Mouse (Mus musculus) midbrain, embryonic 15.5 days (tissue): Measurements from ENCODE around the gene Cdk4. TPM values are rescaled to one million over a fixed set of nuclear protein-coding genes. Genes with fewer than 3 reads are reported as not detected.
"Not testable (repeated sequence)": the region's sequence is repeated elsewhere in the genome, so short reads cannot be mapped to it uniquely, and the experiment has no call there.

Source experiments
- ATAC-seq: fragments of 200-750 bp; cut with Nextera tagmentation; replicated peaks from 2 replicates; pipeline ENCODE4 v1.8.0; 2017; ENCODE audit warnings: moderate TSS enrichment
- H3K27ac ChIP-seq: fragments of 300-500 bp; sonication (generic); 2 replicates; pipeline ENCODE4 v1.5.1; 2015; ENCODE audit warnings: mild to moderate bottlenecking, inconsistent platforms
- H3K27me3 ChIP-seq: fragments of 300-500 bp; sonication (generic); replicated peaks from 2 replicates; pipeline ENCODE4 v1.6.1; 2015; ENCODE audit warnings: inconsistent platforms
- H3K36me3 ChIP-seq: fragments of 300-500 bp; sonication (generic); replicated peaks from 2 replicates; pipeline ENCODE4 v1.6.1; 2015; ENCODE audit warnings: inconsistent platforms
- H3K4me1 ChIP-seq: fragments of 300-500 bp; sonication (generic); 2 replicates; pipeline ENCODE4 v1.6.1; 2015; ENCODE audit warnings: inconsistent platforms
- H3K4me2 ChIP-seq: fragments of 300-500 bp; sonication (generic); 2 replicates; pipeline ENCODE4 v1.6.1; 2015; ENCODE audit warnings: inconsistent platforms, mild to moderate bottlenecking, moderate library complexity
- H3K4me3 ChIP-seq: fragments of 300-500 bp; sonication (generic); 2 replicates; pipeline ENCODE4 v1.5.1; 2015; ENCODE audit warnings: mild to moderate bottlenecking, inconsistent platforms
- H3K9ac ChIP-seq: fragments of 300-500 bp; sonication (generic); 2 replicates; pipeline ENCODE4 v1.6.1; 2015; ENCODE audit warnings: mild to moderate bottlenecking, inconsistent platforms
- H3K9me3 ChIP-seq: fragments of 300-500 bp; sonication (generic); 2 replicates; pipeline ENCODE4 v1.6.1; 2016; ENCODE audit warnings: inconsistent platforms
- WGBS: fragments of 180-500 bp; shearing (Covaris S2); methylation state at CpG from one replicate; pipeline ENCODE4 v1.1.7; 2015; ENCODE audit warnings: mixed read lengths; 5-methylcytosine and 5-hydroxymethylcytosine counted together
- polyA plus RNA-seq: library from polyadenylated mRNA; unstranded; fragments of >200 nt; fragmentation: Nextera tagmentation; extraction: Ambion mirVana; gene quantifications from 2 replicates; pipeline ENCODE4 v1.2.1, GENCODE M21; 2015

The Cdk4 gene
- polyA plus RNA-seq, 1 experiment from 2014 or later = 793 TPM

DNA sequence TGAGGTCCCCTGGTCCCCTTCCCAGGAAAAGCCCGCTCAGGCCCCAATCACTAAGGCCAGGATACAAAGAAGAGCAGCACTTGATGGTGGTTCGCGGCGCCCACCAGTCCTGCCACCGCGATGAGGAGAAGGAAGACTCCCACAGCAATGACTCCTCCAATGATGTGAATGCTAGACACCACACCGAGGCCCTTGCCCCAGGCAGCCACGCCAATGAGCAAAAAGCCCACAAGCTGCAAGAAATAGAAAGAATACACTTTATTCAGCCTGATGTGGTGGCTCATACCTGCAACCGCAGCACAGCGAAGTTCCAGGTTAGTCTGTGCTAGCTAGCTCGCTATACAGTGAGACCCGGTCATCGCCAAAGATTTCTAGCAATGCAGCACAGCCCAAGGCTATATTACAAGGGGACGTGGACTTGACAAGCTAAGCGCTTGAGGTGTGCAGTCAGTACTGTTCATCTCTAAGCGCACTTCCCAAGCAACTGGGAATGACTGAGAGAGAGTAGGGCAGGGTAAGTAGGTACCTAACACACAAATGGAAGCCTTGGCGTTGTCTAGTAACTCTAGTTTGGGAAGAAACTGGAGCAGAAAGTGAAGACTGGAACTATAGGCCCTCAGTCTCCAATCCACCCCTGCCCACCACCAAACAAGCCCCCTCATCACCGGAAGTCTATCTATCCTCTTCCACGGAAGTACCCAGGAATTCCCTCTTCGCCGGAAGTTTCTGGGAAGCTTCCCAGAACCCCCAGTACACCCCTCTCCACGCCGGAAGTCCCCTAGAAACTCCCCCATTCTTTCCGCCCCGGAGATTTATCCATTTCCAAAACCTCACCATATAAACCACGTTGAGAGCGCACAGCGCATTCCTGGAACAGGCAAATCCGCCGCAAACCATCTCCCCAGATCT, 6.2 kb downstream of the Cdk4 start:
- H3K36me3 ChIP-seq = peaks cover 36% of the 10 kb centered on the region
- H3K27me3 ChIP-seq = no peaks in the 10 kb centered on the region
- H3K4me3 ChIP-seq = peak overlapping the region; percentile 78
- ATAC-seq = peak; percentile 79
- H3K27ac ChIP-seq = peak overlapping the region; percentile 95
- H3K4me2 ChIP-seq = peak overlapping the region; percentile 77
- WGBS = 7% methylated on average over 30 of the region's 30 CpGs
- no peaks in the 10 kb centered on the region for H3K9me3 ChIP-seq
- H3K9ac ChIP-seq = peak overlapping the region; percentile 62
- peaks cover 42% of the 10 kb centered on the region for H3K4me1 ChIP-seq

DNA sequence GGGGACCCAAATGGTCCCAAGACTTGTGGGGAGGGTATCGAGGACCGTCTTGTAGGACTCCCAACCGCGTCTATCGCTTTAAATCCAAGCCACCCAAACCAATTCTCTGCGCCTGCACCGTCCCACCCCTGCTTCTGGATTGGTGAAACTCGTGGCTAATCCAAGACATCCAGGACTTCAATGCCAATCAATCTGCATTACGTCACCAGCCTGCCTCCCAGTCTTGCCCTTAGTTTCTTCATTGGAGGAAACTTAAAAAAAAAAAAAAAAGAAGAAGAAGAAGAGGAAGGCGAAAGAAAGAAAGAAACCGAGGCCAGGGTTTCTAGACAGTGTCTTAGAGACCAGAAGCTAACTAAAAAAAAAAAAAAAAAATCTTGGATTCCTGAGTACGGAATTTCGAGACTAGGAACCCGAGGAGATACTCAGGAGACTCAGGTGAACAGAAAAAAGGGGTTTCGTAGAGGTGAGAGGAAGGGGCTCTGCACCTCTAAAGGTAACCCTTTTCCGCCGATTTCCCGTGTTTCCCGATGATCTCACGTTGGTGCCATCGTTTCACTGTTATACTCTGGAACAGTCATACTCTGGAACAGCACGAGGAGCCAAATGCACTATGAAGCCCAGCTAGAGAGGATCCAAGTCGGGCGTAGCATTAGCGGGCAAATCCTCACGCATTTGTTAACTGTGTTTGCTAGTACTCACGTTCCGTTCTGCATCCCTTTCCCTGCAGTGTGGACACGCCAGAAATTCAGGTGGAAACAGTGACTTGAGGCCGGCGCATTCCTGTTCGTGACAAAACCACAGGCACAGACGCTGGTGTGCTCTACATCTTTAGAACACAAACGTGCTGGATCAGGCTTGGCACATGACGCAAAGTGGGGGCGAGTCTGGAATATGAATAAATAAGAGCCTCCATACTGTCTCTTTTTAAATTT, 7.1 kb downstream of the Cdk4 start, which contains the start of gene Tspan31:
Tspan31 (minus strand) TSS at position 75 of the 932 bp plus-strand sequence.
- H3K9me3 ChIP-seq = no peaks in the 10 kb centered on the region
- H3K27ac ChIP-seq = peak within 1 kb of the TSS; percentile 95
- no peaks in the 10 kb centered on the region for H3K27me3 ChIP-seq
- 1% methylated on average over 36 of the region's 36 CpGs for WGBS
- H3K4me1 ChIP-seq = peaks cover 33% of the 10 kb centered on the region
- H3K36me3 ChIP-seq = peaks cover 31% of the 10 kb centered on the region
- H3K4me2 ChIP-seq = peak within 1 kb of the TSS; percentile 77
- H3K4me3 ChIP-seq = peak within 1 kb of the TSS; percentile 78
- peak; percentile 95 for ATAC-seq
- peak within 1 kb of the TSS; percentile 62 for H3K9ac ChIP-seq

DNA sequence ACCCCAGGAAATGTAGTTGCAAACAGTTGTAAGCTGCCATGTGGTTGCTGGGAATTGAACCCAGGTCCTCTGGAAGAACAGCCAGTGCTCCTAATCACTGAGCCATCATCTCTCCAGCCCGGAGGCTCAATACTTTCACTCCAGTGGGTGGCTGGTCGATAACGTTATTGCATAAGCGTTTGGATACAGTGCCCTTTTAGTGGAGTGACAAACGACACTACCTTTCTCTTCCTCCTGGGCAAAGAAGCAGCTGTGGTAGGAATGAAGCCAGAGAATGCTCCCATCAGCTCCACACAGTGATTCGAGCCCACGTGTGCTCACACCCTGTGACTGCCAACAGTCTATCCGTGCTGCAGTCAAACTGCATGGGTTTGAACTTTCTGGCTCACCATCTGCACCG, 7.9 kb downstream of the Cdk4 start:
- H3K9me3 ChIP-seq = no peaks in the 10 kb centered on the region
- H3K9ac ChIP-seq = peak overlapping the region; percentile 57; the same call in 1 of the 2 replicates
- no peaks in the 10 kb centered on the region for H3K27me3 ChIP-seq
- peak overlapping the region; percentile 78 for H3K4me3 ChIP-seq
- no peak for ATAC-seq
- WGBS = 80% methylated on average over 9 of the region's 9 CpGs
- peaks cover 24% of the 10 kb centered on the region for H3K36me3 ChIP-seq
- peak overlapping the region; percentile 77 for H3K4me2 ChIP-seq
- H3K4me1 ChIP-seq = peaks cover 33% of the 10 kb centered on the region
- H3K27ac ChIP-seq = peak overlapping the region; percentile 81

DNA sequence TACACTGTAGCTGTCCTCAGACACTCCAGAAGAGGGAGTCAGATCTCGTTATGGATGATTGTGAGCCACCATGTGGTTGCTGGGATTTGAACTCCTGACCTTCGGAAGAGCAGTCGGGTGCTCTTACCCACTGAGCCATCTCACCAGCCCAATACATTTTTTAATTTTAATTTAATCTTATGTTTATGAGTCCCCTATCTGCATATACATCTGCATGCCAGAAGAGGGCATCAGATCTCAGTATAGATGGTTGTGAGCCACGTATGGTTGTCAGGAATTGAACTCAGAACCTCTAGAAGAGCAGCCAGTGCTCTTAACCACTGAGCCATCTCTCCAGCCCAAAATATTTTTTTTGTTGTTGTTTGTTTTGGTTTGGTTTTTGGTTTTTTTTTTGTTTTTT, 8.9 kb downstream of the Cdk4 start:
- 87% methylated on average over 4 of the region's 4 CpGs for WGBS
- H3K27me3 ChIP-seq, ATAC-seq: not testable (repeated sequence)

DNA sequence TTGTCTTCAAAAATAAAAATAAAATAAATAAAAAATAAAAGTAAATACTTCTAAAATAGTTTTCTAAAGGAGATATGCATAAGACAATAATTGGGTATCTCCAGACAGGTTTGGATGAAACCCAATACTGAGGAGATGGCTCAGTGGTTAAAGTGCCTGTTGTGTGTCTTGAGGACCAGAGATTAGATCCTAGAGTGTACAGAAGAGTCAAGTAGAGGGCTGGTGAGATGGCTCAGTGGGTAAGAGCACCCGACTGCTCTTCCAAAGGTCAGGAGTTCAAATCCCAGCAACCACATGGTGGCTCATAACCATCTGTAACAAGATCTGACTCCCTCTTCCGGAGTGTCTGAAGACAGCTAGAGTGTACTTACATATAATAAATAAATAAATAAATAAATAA, 9.6 kb downstream of the Cdk4 start:
- H3K4me1 ChIP-seq = peaks cover 47% of the 10 kb centered on the region
- WGBS = 94% methylated on average over 2 of the region's 2 CpGs
- not testable (repeated sequence) for H3K27me3 ChIP-seq, H3K9me3 ChIP-seq, ATAC-seq, H3K9ac ChIP-seq, H3K4me2 ChIP-seq, H3K27ac ChIP-seq, H3K4me3 ChIP-seq, H3K36me3 ChIP-seq

More for the DNA sequence above, 8.9 kb downstream of the Cdk4 start:
- not testable (repeated sequence) for H3K27ac ChIP-seq, H3K9ac ChIP-seq, H3K4me3 ChIP-seq, H3K4me2 ChIP-seq, H3K9me3 ChIP-seq
- peaks cover 42% of the 10 kb centered on the region for H3K4me1 ChIP-seq
- H3K36me3 ChIP-seq = peaks cover 13% of the 10 kb centered on the region

DNA sequence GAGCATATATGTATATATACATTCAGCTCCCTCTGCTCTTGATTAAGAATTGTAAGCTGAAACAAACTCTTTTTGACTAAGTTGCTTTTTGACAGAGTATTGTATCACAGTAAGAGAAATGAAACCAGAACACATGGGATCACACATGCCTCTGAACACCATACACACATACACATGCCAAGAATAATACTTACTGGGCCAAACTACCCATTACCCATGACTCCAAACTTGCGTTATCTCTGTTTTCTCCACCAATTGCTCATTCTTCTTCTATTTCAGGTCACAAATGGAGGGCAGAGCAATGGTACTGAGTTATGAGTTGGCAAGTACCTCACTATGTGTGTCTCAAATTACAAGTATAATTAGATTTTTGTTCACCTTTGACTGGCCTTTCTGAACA, 10.6 kb downstream of the Cdk4 start:
- Histone ChIP-seq H3K36me3 (no peaks in the 10 kb centered on the region), H3K4me2 (no peak overlapping the region), H3K27me3 (no peaks in the 10 kb centered on the region), H3K4me1 (peaks cover 43% of the 10 kb centered on the region), H3K9me3 (no peaks in the 10 kb centered on the region), H3K27ac (no peak overlapping the region), H3K4me3 (no peak overlapping the region), H3K9ac (no peak overlapping the region)
- 96% methylated on average over 1 of the region's 1 CpGs for WGBS
- no peak for ATAC-seq

DNA sequence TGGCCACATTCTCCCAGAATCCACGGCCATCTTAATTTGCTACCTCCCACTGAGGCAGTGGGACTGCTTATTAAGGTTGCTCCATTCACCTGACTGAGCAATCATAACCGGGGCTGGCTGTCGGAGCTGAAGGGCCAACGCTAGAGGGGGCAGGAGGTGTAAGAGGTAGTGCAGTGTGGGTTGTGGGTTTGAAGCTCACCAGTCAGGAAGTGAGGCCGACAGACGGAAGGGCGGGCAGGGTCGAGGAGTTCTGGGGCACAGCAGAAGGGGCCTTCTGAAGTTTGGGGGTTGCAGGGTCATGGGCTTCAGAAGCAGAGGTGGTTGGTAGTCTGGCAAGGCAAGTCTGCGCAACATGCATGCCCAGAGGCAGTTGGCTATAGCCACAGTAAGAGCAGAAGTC, 11.7 kb downstream of the Cdk4 start, which contains the start of gene Agap2:
Agap2 (plus strand) TSS at position 205 of the 400 bp plus-strand sequence.
- H3K4me2 ChIP-seq = no peak within 1 kb of the TSS
- H3K9me3 ChIP-seq = no peaks in the 10 kb centered on the region
- H3K9ac ChIP-seq = no peak within 1 kb of the TSS
- H3K27ac ChIP-seq = no peak within 1 kb of the TSS
- no peak within 1 kb of the TSS for H3K4me3 ChIP-seq
- WGBS = 71% methylated on average over 9 of the region's 9 CpGs
- H3K27me3 ChIP-seq = no peaks in the 10 kb centered on the region
- peaks cover 39% of the 10 kb centered on the region for H3K4me1 ChIP-seq
- H3K36me3 ChIP-seq = no peaks in the 10 kb centered on the region
- ATAC-seq = no peak

DNA sequence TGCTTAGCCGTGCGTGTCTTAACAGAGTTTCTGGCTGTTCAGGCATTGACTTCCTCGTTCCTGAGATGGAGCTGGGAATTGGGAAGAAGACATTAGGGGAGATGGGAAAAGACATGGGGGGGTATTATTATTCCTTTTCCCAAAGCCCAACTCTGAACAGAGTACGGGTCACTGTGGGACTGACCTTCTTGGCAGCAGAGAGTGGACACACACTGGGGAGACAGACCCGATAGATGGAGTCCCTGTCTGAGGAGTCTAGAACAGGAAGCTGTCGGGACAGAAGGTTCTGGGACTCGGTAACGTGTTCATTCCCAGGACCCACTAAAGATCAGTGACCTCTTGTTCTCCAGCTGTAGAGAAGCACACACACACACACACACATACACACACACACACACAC, 12.3 kb downstream of the Cdk4 start:
- ATAC-seq = no peak
- Histone ChIP-seq H3K4me1 (peaks cover 43% of the 10 kb centered on the region), H3K9ac (no peak overlapping the region), H3K36me3 (no peaks in the 10 kb centered on the region), H3K27me3 (no peaks in the 10 kb centered on the region), H3K4me2 (no peak overlapping the region), H3K9me3 (no peaks in the 10 kb centered on the region), H3K4me3 (no peak overlapping the region), H3K27ac (no peak overlapping the region)
- WGBS = 82% methylated on average over 8 of the region's 8 CpGs

DNA sequence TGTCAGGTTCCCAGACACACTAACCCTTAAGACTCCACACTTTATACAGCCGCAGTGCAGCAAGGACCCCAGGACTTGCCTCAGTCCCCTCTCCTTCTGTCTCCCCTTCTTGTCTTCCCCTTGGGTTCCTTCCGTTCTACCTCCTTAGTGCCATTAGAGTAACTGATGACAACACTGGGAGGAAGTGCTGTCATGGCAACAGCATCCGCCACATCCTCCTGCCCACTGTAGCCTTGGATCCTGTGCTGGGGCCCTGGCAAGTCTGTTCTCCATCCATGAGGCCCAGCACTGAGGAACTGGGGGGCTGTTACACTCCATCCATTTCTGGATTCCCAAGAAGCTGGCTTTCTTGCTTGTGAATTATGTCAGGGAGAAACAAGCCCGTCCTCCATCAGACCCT, 12.7 kb downstream of the Cdk4 start:
- no peak for ATAC-seq
- Histone ChIP-seq H3K4me3 (no peak overlapping the region), H3K27ac (no peak overlapping the region), H3K27me3 (no peaks in the 10 kb centered on the region), H3K4me1 (peaks cover 43% of the 10 kb centered on the region), H3K9ac (no peak overlapping the region), H3K4me2 (no peak overlapping the region), H3K36me3 (no peaks in the 10 kb centered on the region), H3K9me3 (no peaks in the 10 kb centered on the region)
- WGBS = 47% methylated on average over 4 of the region's 4 CpGs

DNA sequence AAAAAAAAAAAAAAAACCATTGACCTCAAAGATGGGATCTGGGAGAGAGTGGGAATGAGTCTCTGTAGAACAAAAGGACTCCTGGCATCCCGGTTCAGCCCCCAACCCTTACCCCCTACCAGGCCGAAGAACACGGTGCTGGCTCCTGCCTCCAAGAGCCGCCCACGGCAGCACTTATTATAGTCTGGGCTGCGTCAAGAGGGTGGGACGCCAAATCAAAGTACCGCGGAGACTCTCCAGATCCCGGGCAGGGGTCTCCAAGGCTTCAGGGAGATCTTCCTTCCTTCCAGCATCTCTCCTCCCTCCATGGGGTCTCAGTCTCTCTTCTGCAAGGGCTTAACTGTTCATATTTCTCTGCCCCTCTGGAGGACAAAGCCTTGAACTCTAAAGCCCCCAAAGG, 14.2 kb downstream of the Cdk4 start:
- ATAC-seq = peak; percentile 1; the same call in 1 of the 2 replicates
- Histone ChIP-seq H3K36me3 (no peaks in the 10 kb centered on the region), H3K27me3 (no peaks in the 10 kb centered on the region), H3K9me3 (no peaks in the 10 kb centered on the region), H3K9ac (peak overlapping the region; percentile 44), H3K4me2 (peak overlapping the region; percentile 89), H3K27ac (peak overlapping the region; percentile 93), H3K4me3 (peak overlapping the region; percentile 87), H3K4me1 (peaks cover 53% of the 10 kb centered on the region)
- WGBS = 4% methylated on average over 10 of the region's 10 CpGs

DNA sequence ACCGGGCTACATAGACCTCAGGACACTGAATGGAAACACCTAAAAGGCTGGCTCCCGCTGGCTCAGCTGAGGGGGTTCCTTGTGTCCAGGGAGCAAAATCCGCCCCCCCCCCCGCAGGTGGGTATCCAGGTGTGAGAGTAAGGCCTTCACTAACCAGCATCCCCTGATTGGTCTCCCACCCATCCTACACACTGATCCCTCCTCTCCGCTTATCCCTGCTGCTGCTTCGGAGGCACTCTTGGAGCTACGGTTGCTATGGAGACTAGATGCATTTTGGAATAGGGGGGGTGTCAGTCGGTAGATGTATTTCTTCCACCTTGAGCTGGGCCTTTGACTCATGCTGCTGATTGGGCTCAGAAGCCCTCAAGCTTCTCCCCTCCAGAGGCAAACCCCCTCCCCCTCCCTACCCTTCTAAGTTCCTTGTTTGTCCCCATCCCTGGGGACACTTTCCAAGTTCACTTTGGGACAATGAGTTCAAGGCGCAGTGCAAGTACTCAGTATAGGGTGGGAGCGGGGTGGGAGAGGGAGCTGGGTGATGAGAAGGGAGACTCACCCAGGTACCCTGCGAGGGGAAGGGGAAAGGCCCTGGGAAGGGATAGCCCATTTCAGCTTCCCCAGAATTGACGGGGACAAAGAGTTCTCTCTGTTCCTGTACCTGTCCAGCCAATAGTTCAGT, 14.8 kb downstream of the Cdk4 start:
- Histone ChIP-seq H3K9me3 (no peaks in the 10 kb centered on the region), H3K4me3 (peak overlapping the region; percentile 87), H3K27me3 (no peaks in the 10 kb centered on the region), H3K36me3 (peaks cover under 1% of the 10 kb centered on the region; the same call in 1 of the 2 replicates), H3K4me1 (peaks cover 60% of the 10 kb centered on the region), H3K27ac (peak overlapping the region; percentile 93), H3K4me2 (peak overlapping the region; percentile 89), H3K9ac (peak overlapping the region; percentile 89)
- peak; percentile 77 for ATAC-seq
- WGBS = under 1% methylated on average over 12 of the region's 12 CpGs
